7 mouse cellular contexts compared by ENCODE assay signal in genomic region chr2:132103265-132103664, GRCm38 (mm10). TPM values are rescaled to one million over a fixed set of nuclear protein-coding genes. Genes with fewer than 3 reads are reported as not detected.
DNase-seq lines count a peak whose midpoint lies in the region; ATAC-seq and TF ChIP-seq lines count a peak whose summit lies in the region.

No protein-coding gene starts in this region.

- H3K36me3 ChIP-seq in ES-E14 (ENCODE audit: control insufficient read depth, insufficient read depth, low read length, poor library complexity, severe bottlenecking) = peaks cover 9% of the 10 kb centered on the region; the same call in 1 of the 2 replicates

- H3K9me3 ChIP-seq in ES-E14 (ENCODE audit: control insufficient read depth, insufficient read depth, low read depth, low read length) = no peaks in the 10 kb centered on the region

- H3K9ac ChIP-seq in ES-E14 (ENCODE audit: insufficient read depth, low read depth, low read length, poor library complexity, severe bottlenecking) = peak overlapping the region; percentile 18

- H3K27ac ChIP-seq in ES-E14 (ENCODE audit: insufficient read depth, low read depth, low read length, poor library complexity, severe bottlenecking) = no peak overlapping the region

- in situ Hi-C loops in ES-E14 (cut with MboI; ENCODE audit: low sequenced_read_pairs in 2 of 2, unreplicated experiment in 2 of 2) = no loop called here

- H3K4me3 ChIP-seq in ES-E14 (ENCODE audit: insufficient read depth in 1 of 2, low read depth in 1 of 2, low read length in 2 of 2, poor library complexity in 1 of 2, severe bottlenecking in 1 of 2) = 0 out of 4 replicates have a peak overlapping the region, but pooled peaks of 1 of the 2 experiments have one; percentile 7

- ATAC-seq in erythroid progenitor cell, adult 5-6 weeks (replicated peaks; ENCODE audit: low FRiP score, poor library complexity, severe bottlenecking) = 0 out of 2 replicates have a peak, but pooled peaks have one; percentile 25

- peak; percentile 83 for DNase-seq in 3T3-L1 (ENCODE audit: low read depth, low spot score)
- no peak for DNase-seq in ES-E14 (ENCODE audit: low read depth, low spot score)
- DNase-seq in liver = peak; percentile 39
- no peak for DNase-seq in right cerebral cortex, postnatal 25 days
- no peak for DNase-seq in left cerebral cortex, postnatal 10 days (ENCODE audit: extremely low spot score in 1 of 2, low spot score in 2 of 2)
- no peak for DNase-seq in frontal cortex, postnatal 36 days (ENCODE audit: low spot score in 2 of 2)

- intact Hi-C loops in left cerebral cortex, postnatal 10 days (cut with DNase I) = no loop called here

- peaks cover 3 to 10% of the 10 kb centered on the region in 2 experiments; a peak in 2 of 4 replicates for H3K4me1 ChIP-seq in ES-E14 (ENCODE audit: control insufficient read depth in 2 of 2, insufficient read depth in 2 of 2, low read length in 2 of 2, poor library complexity in 1 of 2)

TF ChIP-seq in ES-E14, 5 proteins besides CTCF, POLR2A, EP300 and RAD21:
- TF ChIP-seq CHD2 (IDR thresholded peaks at IDR 0.05; ENCODE audit: low read depth, low read length) (no peak), ZNF384 (IDR thresholded peaks at IDR 0.05; ENCODE audit: low read depth, low read length) (no peak), HCFC1 (IDR thresholded peaks at IDR 0.05; ENCODE audit: borderline replicate concordance, insufficient read depth, low read length) (no peak), ZC3H11A (IDR thresholded peaks at IDR 0.05; ENCODE audit: borderline replicate concordance, low read depth, low read length) (no peak), MAFK (IDR thresholded peaks at IDR 0.05; ENCODE audit: insufficient read depth, low read depth, low read length) (no peak)

RNA-seq across cellular contexts. Expression of gene Slc23a2, which starts 41.6 kb away (rescaled TPM):
- total RNA-seq in ES-E14 (2012; rRNA removed) = 33.7 and 43.5 TPM in 2 replicates
- total RNA-seq in erythroid progenitor cell, adult 5-6 weeks (2015; ENCODE audit: low replicate concordance) = 2.9 and 8.3 TPM in 2 replicates
- 0.53 and 14.8 TPM in 2 replicates for total RNA-seq in erythroid progenitor cell, adult 5-6 weeks (2017; ENCODE audit: low replicate concordance)
- total RNA-seq in left cerebral cortex, postnatal 10 days (2021) = 10 to 100 TPM; 99.1 to 99.3 TPM

Comparison
In these comparisons a context has a peak if more than half of its experiments do, and no peak if none do; other contexts are left out.
1. DNase-seq: peak in 3T3-L1 (single experiment) and liver (single experiment); none in ES-E14 (single experiment), right cerebral cortex, postnatal 25 days (single experiment), left cerebral cortex, postnatal 10 days (0 of 2) and frontal cortex, postnatal 36 days (0 of 2).